Mouse (Mus musculus) small intestine, adult 2 months (tissue): ENCODE measurements around the gene Sox8. TPM values are rescaled to one million over a fixed set of nuclear protein-coding genes. Genes with fewer than 3 reads are reported as not detected.

Experiments
- H3K27ac ChIP-seq: fragments of 200-500 bp; 2 replicates; pipeline ENCODE4 v1.5.1; 2012; ENCODE audit warnings: low read depth, low read length, control low read depth, inconsistent platforms; ENCODE audit not compliant: insufficient read depth
- H3K27me3 ChIP-seq: fragments of 200-500 bp; 2 replicates; pipeline ENCODE4 v1.6.1; 2012; ENCODE audit warnings: mild to moderate bottlenecking, moderate library complexity, low read length, inconsistent platforms; ENCODE audit not compliant: control insufficient read depth, insufficient read depth
- H3K36me3 ChIP-seq: fragments of 200-500 bp; 2 replicates; pipeline ENCODE4 v1.6.1; 2012; ENCODE audit warnings: mild to moderate bottlenecking, low read length, control low read depth, inconsistent platforms; ENCODE audit not compliant: control insufficient read depth, insufficient read depth
- H3K4me1 ChIP-seq: fragments of 200-500 bp; 2 replicates; pipeline ENCODE4 v1.6.1; 2012; ENCODE audit warnings: low read length, inconsistent platforms, mixed read lengths; ENCODE audit not compliant: control insufficient read depth, insufficient read depth, insufficient read length
- H3K4me3 ChIP-seq: fragments of 200-500 bp; 2 replicates; pipeline ENCODE4 v1.5.1; 2012; ENCODE audit warnings: low read depth, mild to moderate bottlenecking, control low read depth, inconsistent platforms, low read length, moderate library complexity
- CTCF ChIP-seq: fragments of 200-500 bp; IDR thresholded peaks from 2 replicates; pipeline ENCODE4 v1.5.1; 2012; ENCODE audit warnings: low read depth, mild to moderate bottlenecking, control low read depth, inconsistent platforms, low read length, moderate library complexity, mixed read lengths; ENCODE audit not compliant: insufficient replicate concordance, insufficient read length; ENCODE audit errors: extremely low read depth
- POLR2A ChIP-seq: fragments of 200-500 bp; IDR thresholded peaks from 2 replicates; pipeline ENCODE4 v1.6.1; 2012; ENCODE audit warnings: low read depth, mild to moderate bottlenecking, control low read depth, inconsistent platforms, low read length, moderate library complexity
- WGBS: fragments of 180-500 bp; shearing (Covaris S2); methylation state at CpG from one replicate; pipeline ENCODE4 v1.1.7; 2018; 5-methylcytosine and 5-hydroxymethylcytosine counted together
- polyA plus RNA-seq: library from polyadenylated mRNA; depleted of rRNA; stranded (reverse); fragments of >200 nt; gene quantifications from 2 replicates; pipeline ENCODE4 v1.2.3, GENCODE M21; 2012

Sox8 gene
- polyA plus RNA-seq, 1 experiment = 0.67 TPM

GRCm38 (mm10) chr17:25564481-25564880 is 6.0 kb downstream of the Sox8 start:
- H3K4me1 ChIP-seq = no peaks in the 10 kb centered on the region
- H3K27me3 ChIP-seq = peaks cover 6% of the 10 kb centered on the region
- TF ChIP-seq POLR2A (no peak), CTCF (no peak)
- no peak overlapping the region for H3K27ac ChIP-seq
- H3K4me3 ChIP-seq = no peak overlapping the region
- WGBS = 69% methylated on average over 5 of the region's 5 CpGs
- no peaks in the 10 kb centered on the region for H3K36me3 ChIP-seq

DNA sequence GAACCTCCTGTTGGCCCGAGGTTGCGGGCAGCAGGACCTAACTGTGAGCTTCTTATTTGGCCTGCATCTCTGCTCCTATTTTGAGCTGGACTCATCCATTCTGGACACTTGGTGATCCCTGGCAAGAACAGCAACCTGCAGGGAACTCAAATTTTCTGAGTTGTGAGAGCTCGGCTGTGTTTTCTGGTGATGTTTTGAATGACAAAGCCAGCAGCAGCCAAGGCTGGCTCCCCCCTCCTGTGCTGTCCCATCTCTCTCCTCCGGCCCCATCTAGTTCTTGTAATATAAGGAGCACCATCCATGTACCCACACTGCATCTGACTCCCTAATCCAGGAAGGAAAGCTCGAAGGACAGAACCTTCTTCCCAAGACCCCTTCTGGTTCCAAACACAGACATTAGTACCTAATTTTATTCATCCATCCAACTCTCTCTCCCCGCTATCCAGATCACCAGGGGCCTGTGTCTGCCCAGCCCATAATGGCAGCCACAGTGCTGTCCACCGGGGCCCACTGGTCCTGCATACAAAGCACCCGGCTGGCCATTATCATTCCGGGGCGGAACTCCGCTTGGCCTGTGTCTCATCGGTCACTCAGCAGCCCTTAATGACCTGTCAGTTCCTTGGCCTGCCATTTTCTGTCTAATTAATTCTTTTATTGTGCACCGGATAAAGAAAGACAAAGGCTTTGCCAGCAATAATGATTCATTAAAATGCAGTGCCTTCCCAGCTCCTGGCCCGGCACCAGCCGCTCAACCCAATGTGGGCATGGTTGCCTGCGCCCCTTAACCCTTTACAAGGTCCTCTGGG is 9.1 kb downstream of the Sox8 start:
- no peaks in the 10 kb centered on the region for H3K36me3 ChIP-seq

DNA sequence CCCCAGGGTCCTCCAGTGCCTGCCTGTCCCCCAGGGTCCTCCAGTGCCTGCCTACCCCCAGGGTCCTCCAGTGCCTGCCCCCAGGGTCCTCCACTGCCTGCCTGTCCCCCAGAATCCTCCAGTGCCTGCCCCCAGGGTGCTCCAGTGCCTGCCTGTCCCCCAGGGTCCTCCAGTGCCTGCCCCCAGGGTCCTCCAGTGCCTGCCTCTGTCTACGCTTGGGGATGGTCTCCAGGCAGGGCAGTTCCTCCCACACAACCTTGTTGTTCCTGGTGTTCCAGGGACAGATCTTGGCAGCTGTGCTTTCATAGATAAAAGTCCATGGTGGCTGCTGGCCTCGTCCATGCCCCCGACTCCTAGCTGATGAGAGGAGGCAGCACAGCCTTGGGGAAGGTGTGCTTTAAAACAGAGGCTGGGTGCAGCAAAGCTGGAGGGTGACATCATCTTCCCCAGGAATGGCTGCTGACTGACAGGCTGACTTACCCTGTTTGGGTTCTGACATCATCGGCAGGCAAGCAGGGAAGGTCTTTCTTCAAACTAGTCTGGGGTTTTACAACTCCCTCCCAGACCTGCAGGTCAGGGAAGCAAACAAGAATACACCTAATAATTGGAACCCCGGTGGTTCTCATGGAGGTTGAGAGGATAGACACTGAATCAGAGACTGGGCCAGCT is 9.8 kb downstream of the Sox8 start:
- no peak for TF ChIP-seq CTCF
- TF ChIP-seq POLR2A = no peak
- Histone ChIP-seq H3K27ac (no peak overlapping the region), H3K4me3 (no peak overlapping the region), H3K4me1 (no peaks in the 10 kb centered on the region), H3K27me3 (peaks cover 15% of the 10 kb centered on the region), H3K36me3 (no peaks in the 10 kb centered on the region)
- WGBS = 36% methylated on average over 5 of the region's 5 CpGs

More for the DNA sequence above, 9.1 kb downstream of the Sox8 start:
- Histone ChIP-seq H3K4me1 (no peaks in the 10 kb centered on the region), H3K27ac (no peak overlapping the region), H3K27me3 (peaks cover 7% of the 10 kb centered on the region), H3K4me3 (no peak overlapping the region)
- no peak for TF ChIP-seq POLR2A
- no peak for TF ChIP-seq CTCF
- WGBS = 81% methylated on average over 16 of the region's 16 CpGs

GRCm38 (mm10) chr17:25559634-25560033 is 10.9 kb downstream of the Sox8 start:
- Histone ChIP-seq H3K27ac (no peak overlapping the region), H3K4me1 (no peaks in the 10 kb centered on the region), H3K36me3 (no peaks in the 10 kb centered on the region), H3K4me3 (no peak overlapping the region), H3K27me3 (peaks cover 15% of the 10 kb centered on the region)
- TF ChIP-seq POLR2A (no peak), CTCF (no peak)
- WGBS = 54% methylated on average over 4 of the region's 4 CpGs

GRCm38 (mm10) chr17:25556630-25557354 is 13.7 kb downstream of the Sox8 start:
- TF ChIP-seq POLR2A (no peak), CTCF (no peak)
- no peak overlapping the region for H3K4me3 ChIP-seq
- WGBS = 14% methylated on average over 21 of the region's 21 CpGs
- H3K4me1 ChIP-seq = no peaks in the 10 kb centered on the region
- H3K27me3 ChIP-seq = peaks cover 15% of the 10 kb centered on the region
- H3K27ac ChIP-seq = no peak overlapping the region
- no peaks in the 10 kb centered on the region for H3K36me3 ChIP-seq

- Histone ChIP-seq H3K4me3 (no peak overlapping the region), H3K36me3 (no peaks in the 10 kb centered on the region), H3K27me3 (peaks cover 15% of the 10 kb centered on the region), H3K27ac (no peak overlapping the region), H3K4me1 (no peaks in the 10 kb centered on the region)
- WGBS = 11% methylated on average over 29 of the region's 29 CpGs
- TF ChIP-seq POLR2A (no peak), CTCF (no peak)
Measured at GRCm38 (mm10) chr17:25555666-25556629, 14.5 kb downstream of the Sox8 start.
